Mouse (Mus musculus): ENCODE measurements at regions not wholly inside any gene's neighbourhood (a gene's known extent, or its start where the extent isn't known, plus 50 kb on each side); places are given as distances from the start of the nearest gene placed in this dataset.

GRCm38 (mm10) chr5:26206766-26207122, 50.7 kb upstream of the Gm7361 start:
- Histone ChIP-seq H3K9ac (ENCODE audit: low read length) (no peak overlapping the region), H3K27me3 (replicated peaks; ENCODE audit: control insufficient read depth, insufficient read depth, low read length) (no peaks in the 10 kb centered on the region), H3K36me3 (ENCODE audit: control insufficient read depth, insufficient read depth, low read length) (no peaks in the 10 kb centered on the region), H3K4me3 (ENCODE audit: low read depth, low read length) (no peak overlapping the region), H3K4me2 (ENCODE audit: low read length) (no peak overlapping the region), H3K9me3 (replicated peaks; ENCODE audit: control insufficient read depth, low read length) (no peaks in the 10 kb centered on the region), H3K4me1 (ENCODE audit: control insufficient read depth, insufficient read depth, low read length) (peaks cover 3% of the 10 kb centered on the region), H3K27ac (ENCODE audit: low read depth, low read length) (no peak overlapping the region)
- peak; percentile 11 for DNase-seq (ENCODE audit: low spot score)
- ATAC-seq: no peak
- 7% methylated on average over 2 of the region's 2 CpGs for WGBS

DNA sequence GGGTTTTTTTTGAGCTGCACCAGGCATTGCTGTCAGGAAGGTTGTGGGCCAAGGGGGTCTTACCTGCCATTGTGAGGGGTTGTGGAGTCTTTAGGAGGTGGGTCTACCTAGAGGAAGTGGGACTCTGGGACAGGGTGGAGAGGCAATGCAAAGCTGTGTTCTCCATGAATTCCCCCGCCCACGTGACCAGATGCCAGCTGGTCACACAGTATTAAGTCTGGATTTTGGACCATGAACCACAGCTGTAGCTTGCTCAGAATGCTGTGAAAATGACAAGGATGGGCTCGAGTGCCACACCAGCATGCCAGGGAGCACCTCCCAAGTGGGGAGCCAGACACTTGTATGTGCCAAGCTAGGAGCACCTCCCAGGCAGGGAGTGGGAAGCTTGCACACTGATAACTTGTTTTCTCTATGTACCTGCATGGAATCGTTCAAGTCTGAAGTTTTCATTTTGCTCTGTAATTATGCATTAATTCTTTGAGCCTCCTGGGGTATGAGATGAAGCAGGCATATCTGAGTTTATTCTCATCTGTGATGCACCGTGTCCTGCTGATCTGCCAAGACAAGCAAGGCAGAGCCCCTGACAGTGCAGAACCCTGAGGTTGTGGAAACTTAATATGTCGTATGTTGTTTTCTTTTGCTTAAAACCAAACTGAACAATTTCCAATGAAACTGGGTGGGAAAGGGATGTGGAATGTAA, 51.3 kb upstream of the Gm7361 start:
- H3K4me3 ChIP-seq (ENCODE audit: low read depth, low read length): no peak overlapping the region
- peaks cover 3% of the 10 kb centered on the region for H3K4me1 ChIP-seq (ENCODE audit: control insufficient read depth, insufficient read depth, low read length)
- no peak overlapping the region for H3K9ac ChIP-seq (ENCODE audit: low read length)
- H3K4me2 ChIP-seq (ENCODE audit: low read length): no peak overlapping the region
- no peaks in the 10 kb centered on the region for H3K9me3 ChIP-seq (replicated peaks; ENCODE audit: control insufficient read depth, low read length)
- no peaks in the 10 kb centered on the region for H3K36me3 ChIP-seq (ENCODE audit: control insufficient read depth, insufficient read depth, low read length)
- WGBS: 62% methylated on average over 6 of the region's 6 CpGs
- H3K27me3 ChIP-seq (replicated peaks; ENCODE audit: control insufficient read depth, insufficient read depth, low read length): no peaks in the 10 kb centered on the region
- DNase-seq (ENCODE audit: low spot score) (no peak), ATAC-seq (no peak)
- no peak overlapping the region for H3K27ac ChIP-seq (ENCODE audit: low read depth, low read length)

GRCm38 (mm10) chr5:26202471-26202870, 55.0 kb upstream of the Gm7361 start:
- Histone ChIP-seq H3K27ac (ENCODE audit: low read depth, low read length) (no peak overlapping the region), H3K4me1 (ENCODE audit: control insufficient read depth, insufficient read depth, low read length) (no peaks in the 10 kb centered on the region), H3K27me3 (replicated peaks; ENCODE audit: control insufficient read depth, insufficient read depth, low read length) (no peaks in the 10 kb centered on the region), H3K9ac (ENCODE audit: low read length) (no peak overlapping the region), H3K36me3 (ENCODE audit: control insufficient read depth, insufficient read depth, low read length) (no peaks in the 10 kb centered on the region), H3K4me3 (ENCODE audit: low read depth, low read length) (no peak overlapping the region), H3K9me3 (replicated peaks; ENCODE audit: control insufficient read depth, low read length) (no peaks in the 10 kb centered on the region), H3K4me2 (ENCODE audit: low read length) (no peak overlapping the region)
- ATAC-seq (no peak), DNase-seq (ENCODE audit: low spot score) (no peak)
- WGBS: 92% methylated on average over 6 of the region's 6 CpGs

DNA sequence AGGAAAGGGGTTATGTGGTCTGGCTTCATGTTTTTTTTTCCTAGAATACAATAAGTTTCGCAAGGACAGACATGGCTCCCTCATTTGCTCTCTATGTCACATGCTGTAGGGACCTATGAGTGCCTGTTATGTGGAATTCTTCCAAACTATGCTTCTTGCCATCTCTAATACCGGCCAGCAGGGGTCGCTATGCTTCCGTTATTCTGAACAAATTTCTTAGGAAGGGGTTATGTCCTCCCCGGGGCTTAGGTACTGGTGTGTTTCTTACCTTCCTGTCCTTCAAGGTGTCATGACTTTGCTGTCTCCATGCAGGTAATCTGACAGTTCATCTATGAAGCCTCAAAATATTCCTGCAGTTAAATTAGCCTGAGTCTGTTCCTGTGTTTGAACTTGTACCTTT, 68.1 kb upstream of the Gm7361 start:
- no peaks in the 10 kb centered on the region for H3K36me3 ChIP-seq (ENCODE audit: control insufficient read depth, insufficient read depth, low read length)
- H3K9me3 ChIP-seq (replicated peaks; ENCODE audit: control insufficient read depth, low read length): no peaks in the 10 kb centered on the region
- no peak for ATAC-seq
- no peak overlapping the region for H3K9ac ChIP-seq (ENCODE audit: low read length)
- WGBS: 8% methylated on average over 5 of the region's 5 CpGs
- H3K4me1 ChIP-seq (ENCODE audit: control insufficient read depth, insufficient read depth, low read length): no peaks in the 10 kb centered on the region
- H3K4me2 ChIP-seq (ENCODE audit: low read length): no peak overlapping the region
- H3K27me3 ChIP-seq (replicated peaks; ENCODE audit: control insufficient read depth, insufficient read depth, low read length): no peaks in the 10 kb centered on the region
- DNase-seq (ENCODE audit: low spot score): peak; percentile 42
- H3K27ac ChIP-seq (ENCODE audit: low read depth, low read length): no peak overlapping the region
- H3K4me3 ChIP-seq (ENCODE audit: low read depth, low read length): no peak overlapping the region

DNA sequence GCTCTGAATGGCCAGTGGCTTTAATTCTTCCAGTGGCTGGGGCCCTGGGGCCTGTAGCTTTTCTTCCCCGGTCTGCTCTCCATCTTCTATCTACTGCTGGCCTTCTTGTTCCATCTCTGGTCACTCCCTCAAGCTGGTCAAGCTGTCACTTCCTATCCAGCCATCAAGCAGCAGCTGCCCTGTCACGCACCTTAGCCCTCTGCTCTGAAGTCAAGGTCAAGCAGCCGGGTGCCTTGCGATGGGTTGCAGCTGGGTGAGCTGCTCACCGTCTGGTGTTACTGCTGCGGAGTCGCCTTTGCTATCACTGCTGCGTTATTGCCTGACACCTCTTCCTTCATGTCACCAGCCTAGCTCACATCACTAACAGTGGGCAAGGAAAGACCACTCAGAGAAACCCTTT, 66.0 kb upstream of the Gm10220 start:
- H3K4me3 ChIP-seq (ENCODE audit: low read depth, low read length): no peak overlapping the region
- H3K4me2 ChIP-seq (ENCODE audit: low read length): no peak overlapping the region
- ATAC-seq (no peak), DNase-seq (ENCODE audit: low spot score) (no peak)
- WGBS: 88% methylated on average over 8 of the region's 8 CpGs
- H3K9ac ChIP-seq (ENCODE audit: low read length): no peak overlapping the region
- H3K27me3 ChIP-seq (replicated peaks; ENCODE audit: control insufficient read depth, insufficient read depth, low read length): no peaks in the 10 kb centered on the region
- no peaks in the 10 kb centered on the region for H3K36me3 ChIP-seq (ENCODE audit: control insufficient read depth, insufficient read depth, low read length)
- no peaks in the 10 kb centered on the region for H3K4me1 ChIP-seq (ENCODE audit: control insufficient read depth, insufficient read depth, low read length)
- no peak overlapping the region for H3K27ac ChIP-seq (ENCODE audit: low read depth, low read length)
- no peaks in the 10 kb centered on the region; the same call in 1 of the 2 replicates for H3K9me3 ChIP-seq (replicated peaks; ENCODE audit: control insufficient read depth, low read length)

DNA sequence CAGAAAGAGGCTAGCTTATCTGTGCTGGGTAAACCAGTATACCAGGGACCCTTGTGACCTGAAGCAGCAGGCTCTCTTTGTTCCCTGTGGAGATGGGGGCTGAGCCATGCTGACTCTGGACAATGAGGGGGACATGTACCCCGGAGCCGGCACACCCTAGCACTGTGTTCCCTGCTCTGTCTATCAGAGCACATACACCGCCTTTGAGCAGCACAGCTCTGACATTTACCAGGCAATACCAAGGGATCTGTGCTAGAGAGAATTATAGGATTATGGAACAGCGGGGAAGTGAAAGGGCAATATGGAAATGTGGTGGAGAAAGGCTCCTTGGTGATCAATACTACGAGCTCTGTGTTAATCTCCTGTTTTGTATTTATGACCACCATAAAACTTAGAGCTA, 64.2 kb upstream of the Gm10220 start:
- 11% methylated on average over 5 of the region's 5 CpGs for WGBS
- Histone ChIP-seq H3K27me3 (replicated peaks; ENCODE audit: control insufficient read depth, insufficient read depth, low read length) (no peaks in the 10 kb centered on the region), H3K4me1 (ENCODE audit: control insufficient read depth, insufficient read depth, low read length) (no peaks in the 10 kb centered on the region), H3K36me3 (ENCODE audit: control insufficient read depth, insufficient read depth, low read length) (no peaks in the 10 kb centered on the region), H3K4me2 (ENCODE audit: low read length) (no peak overlapping the region), H3K4me3 (ENCODE audit: low read depth, low read length) (no peak overlapping the region), H3K9me3 (replicated peaks; ENCODE audit: control insufficient read depth, low read length) (no peaks in the 10 kb centered on the region; the same call in 1 of the 2 replicates), H3K9ac (ENCODE audit: low read length) (no peak overlapping the region), H3K27ac (ENCODE audit: low read depth, low read length) (no peak overlapping the region)
- DNase-seq (ENCODE audit: low spot score) (no peak), ATAC-seq (no peak)

- no peaks in the 10 kb centered on the region for H3K9me3 ChIP-seq (replicated peaks; ENCODE audit: control insufficient read depth, low read length)
- H3K4me1 ChIP-seq (ENCODE audit: control insufficient read depth, insufficient read depth, low read length): no peaks in the 10 kb centered on the region
- ATAC-seq: no peak
- no peak overlapping the region for H3K4me2 ChIP-seq (ENCODE audit: low read length)
- no peak overlapping the region for H3K4me3 ChIP-seq (ENCODE audit: low read depth, low read length)
- no peaks in the 10 kb centered on the region for H3K27me3 ChIP-seq (replicated peaks; ENCODE audit: control insufficient read depth, insufficient read depth, low read length)
- H3K27ac ChIP-seq (ENCODE audit: low read depth, low read length): no peak overlapping the region
- DNase-seq (ENCODE audit: low spot score): peak; percentile 35
- H3K9ac ChIP-seq (ENCODE audit: low read length): no peak overlapping the region
- WGBS: 65% methylated on average over 2 of the region's 2 CpGs
- no peaks in the 10 kb centered on the region for H3K36me3 ChIP-seq (ENCODE audit: control insufficient read depth, insufficient read depth, low read length)
Observed at GRCm38 (mm10) chr5:26176064-26176463, 54.8 kb upstream of the Gm10220 start.

- no peak overlapping the region for H3K9ac ChIP-seq (ENCODE audit: low read length)
- 33% methylated on average over 5 of the region's 5 CpGs for WGBS
- no peak for DNase-seq (ENCODE audit: low spot score)
Observed at GRCm38 (mm10) chr5:26171662-26172384, 50.6 kb upstream of the Gm10220 start.

DNA sequence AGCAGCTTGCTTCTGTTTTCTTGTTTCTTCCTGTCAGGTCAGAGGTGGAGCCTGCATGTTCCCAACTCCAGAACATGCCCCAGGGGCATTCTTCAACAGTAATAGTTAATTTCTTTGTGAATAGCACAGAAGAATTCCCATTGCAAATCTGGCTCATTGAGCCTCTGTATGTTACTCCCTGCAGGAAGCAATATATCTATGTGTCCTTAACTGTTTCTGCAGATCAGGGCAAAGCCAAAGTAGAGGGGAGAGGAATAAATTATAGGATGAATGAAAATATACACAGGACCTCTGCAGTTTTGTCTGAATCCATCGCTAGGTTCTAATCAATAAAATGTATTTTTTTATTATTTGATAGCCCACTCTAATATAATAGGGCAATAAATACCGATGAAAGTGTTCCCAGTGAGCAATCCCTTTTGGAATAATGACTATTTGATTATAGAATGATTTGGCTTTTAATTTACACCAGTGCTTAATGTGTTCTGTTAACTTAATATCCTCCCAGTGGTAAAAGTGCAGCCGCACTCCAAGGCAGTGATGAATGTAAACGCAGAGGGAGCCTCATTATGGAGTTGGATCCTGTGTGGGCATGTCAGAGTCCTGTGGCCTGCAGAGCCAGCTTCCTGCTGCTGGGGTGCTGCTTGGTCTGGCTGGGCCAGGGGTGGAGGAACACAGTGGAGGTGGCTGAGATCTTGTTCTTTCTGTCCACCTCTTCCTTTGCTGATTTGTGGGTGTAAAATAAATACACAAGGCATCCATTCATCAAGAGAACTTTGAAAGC, 49.7 kb upstream of the Gm10220 start:
- H3K9me3 ChIP-seq (replicated peaks; ENCODE audit: control insufficient read depth, low read length): no peaks in the 10 kb centered on the region
- H3K4me2 ChIP-seq (ENCODE audit: low read length): no peak overlapping the region
- no peaks in the 10 kb centered on the region for H3K27me3 ChIP-seq (replicated peaks; ENCODE audit: control insufficient read depth, insufficient read depth, low read length)
- DNase-seq (ENCODE audit: low spot score): no peak
- H3K4me3 ChIP-seq (ENCODE audit: low read depth, low read length): no peak overlapping the region
- no peak for ATAC-seq
- no peaks in the 10 kb centered on the region for H3K4me1 ChIP-seq (ENCODE audit: control insufficient read depth, insufficient read depth, low read length)
- H3K36me3 ChIP-seq (ENCODE audit: control insufficient read depth, insufficient read depth, low read length): no peaks in the 10 kb centered on the region
- 85% methylated on average over 4 of the region's 4 CpGs for WGBS
- no peak overlapping the region for H3K9ac ChIP-seq (ENCODE audit: low read length)
- no peak overlapping the region for H3K27ac ChIP-seq (ENCODE audit: low read depth, low read length)

More at GRCm38 (mm10) chr5:26171662-26172384, 50.6 kb upstream of the Gm10220 start:
- ATAC-seq: no peak
- Histone ChIP-seq H3K27me3 (replicated peaks; ENCODE audit: control insufficient read depth, insufficient read depth, low read length) (no peaks in the 10 kb centered on the region), H3K27ac (ENCODE audit: low read depth, low read length) (no peak overlapping the region), H3K36me3 (ENCODE audit: control insufficient read depth, insufficient read depth, low read length) (no peaks in the 10 kb centered on the region), H3K9me3 (replicated peaks; ENCODE audit: control insufficient read depth, low read length) (no peaks in the 10 kb centered on the region), H3K4me1 (ENCODE audit: control insufficient read depth, insufficient read depth, low read length) (no peaks in the 10 kb centered on the region), H3K4me2 (ENCODE audit: low read length) (no peak overlapping the region), H3K4me3 (ENCODE audit: low read depth, low read length) (no peak overlapping the region)
